Mouse (Mus musculus): ENCODE data around the gene Zfp277.

Gene Zfp277

GRCm38 (mm10) chr12:40445648-40446449 is at the start of gene Zfp277, which contains the start of gene Dock4:
TSS of gene Zfp277 (minus strand) at chr12:40445902.
TSS of gene Dock4 (plus strand) at chr12:40445952.
- peak; percentile 98 for DNase-seq

DNA sequence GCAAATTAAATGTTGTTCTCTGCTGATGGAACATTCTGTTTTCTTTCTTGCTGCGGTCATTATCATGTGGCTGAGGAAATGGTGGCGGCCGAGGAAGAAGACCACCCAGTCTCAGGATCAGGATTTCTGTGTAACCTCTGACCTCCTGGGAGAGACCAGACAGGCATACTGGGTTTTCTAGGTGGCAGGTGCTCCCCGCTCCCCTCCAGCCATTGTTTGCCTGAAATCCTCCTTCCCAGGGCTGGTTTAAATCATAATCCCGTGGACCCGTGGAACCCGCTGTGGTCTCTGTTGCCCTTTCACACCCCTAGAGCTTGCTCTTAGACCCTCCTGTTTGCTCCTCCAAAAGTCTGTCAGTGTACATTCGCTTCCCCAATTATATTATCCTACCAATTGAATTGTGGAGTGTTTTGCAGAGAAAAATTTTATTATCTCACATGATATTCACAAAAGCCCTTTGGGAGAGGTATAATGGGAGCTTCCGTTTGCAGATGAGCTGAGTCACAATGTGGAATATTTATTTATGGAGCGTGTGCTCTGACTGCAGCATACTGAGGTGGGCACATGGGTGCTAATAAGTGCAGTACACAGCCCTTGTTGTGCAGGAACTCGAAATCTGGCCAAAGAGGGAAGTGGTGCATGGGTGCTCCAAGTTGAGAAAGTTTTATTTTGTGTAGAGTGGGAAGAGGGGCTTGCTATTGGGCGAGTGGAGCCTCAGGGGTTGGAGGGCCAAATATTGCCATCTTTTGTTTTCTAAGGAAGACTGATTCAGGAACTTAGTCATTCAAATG is 40.5 kb upstream of the Zfp277 start:
- DNase-seq, result no peak

DNA sequence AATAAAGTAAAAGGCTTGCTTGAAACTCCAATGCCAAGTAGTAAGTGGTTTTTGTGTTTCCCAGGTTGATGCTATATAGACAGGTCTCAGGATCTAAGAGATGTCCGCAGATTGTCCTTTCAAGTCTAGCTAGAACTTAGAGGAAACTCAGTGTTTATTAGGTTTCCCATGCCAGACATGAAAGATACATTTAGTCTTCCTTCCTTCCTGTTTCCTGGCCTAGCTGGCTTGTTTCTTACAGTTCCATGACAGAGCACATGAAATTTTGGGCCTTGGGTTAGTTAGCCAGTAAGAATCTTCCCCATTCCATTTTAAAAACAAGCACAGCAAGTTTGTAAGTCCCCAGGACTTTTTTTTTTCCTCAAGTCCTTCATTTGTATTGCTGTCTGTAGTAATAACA is 39.5 kb upstream of the Zfp277 start:
- no peak for DNase-seq

- no peak for DNase-seq
Observed at GRCm38 (mm10) chr12:40484224-40484623, 38.5 kb upstream of the Zfp277 start.

GRCm38 (mm10) chr12:40477621-40478452 is 32.1 kb upstream of the Zfp277 start:
- no peak for DNase-seq

DNA sequence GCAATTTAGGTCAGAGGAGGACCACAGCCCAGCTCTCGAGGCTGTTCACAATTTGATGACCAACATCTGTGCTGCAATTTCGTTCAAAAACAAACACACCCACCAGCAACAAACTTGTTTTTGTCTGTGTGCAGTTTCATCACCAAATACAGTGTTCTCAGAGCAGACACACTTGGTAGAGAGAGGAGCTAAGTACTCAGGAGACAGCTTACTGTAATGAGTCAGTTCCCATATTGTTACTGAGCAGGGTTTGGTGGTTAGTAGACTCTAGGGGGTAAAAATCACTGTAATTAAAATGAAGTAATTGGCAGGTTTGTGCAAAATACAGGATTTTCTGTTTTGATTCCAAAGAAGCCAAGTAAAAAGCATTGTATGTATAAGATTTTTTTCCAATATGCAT is 28.0 kb upstream of the Zfp277 start:
- no peak for DNase-seq

DNA sequence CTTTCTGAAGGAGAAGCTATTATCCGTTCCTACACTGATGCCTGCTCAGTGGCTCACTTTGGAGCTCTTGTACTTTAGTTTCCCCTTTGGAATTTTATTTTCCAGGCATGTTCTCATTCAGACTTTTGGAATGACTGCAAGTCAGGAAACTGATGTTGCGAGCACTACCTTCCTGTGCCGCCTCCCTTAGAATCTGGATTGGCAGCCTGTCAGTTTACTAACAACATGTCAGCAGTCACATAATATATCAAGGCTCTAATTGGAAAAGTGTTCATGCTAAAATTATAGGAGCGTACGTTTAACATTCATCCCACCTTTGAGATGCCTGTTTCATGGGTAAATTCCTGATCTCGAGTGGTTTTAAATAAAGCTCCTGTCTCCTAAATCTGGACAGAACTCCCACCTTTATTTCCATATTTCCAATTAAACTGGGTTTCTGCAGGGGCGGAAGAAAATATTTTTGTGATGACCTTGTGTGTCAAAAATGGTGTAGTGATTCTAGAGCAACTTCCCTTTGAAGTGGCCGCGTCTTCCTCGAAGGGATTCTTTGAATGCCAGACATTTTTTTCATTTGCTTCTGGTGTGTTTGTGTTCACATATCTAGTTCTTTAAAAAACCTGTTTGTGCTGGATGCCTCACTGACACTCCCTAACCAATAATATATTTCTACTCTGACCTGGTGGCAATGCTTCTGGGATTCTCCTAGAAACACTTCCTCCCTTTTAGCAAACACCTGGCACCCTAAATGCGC is 26.1 kb upstream of the Zfp277 start:
- DNase-seq, result no peak

GRCm38 (mm10) chr12:40469009-40469408 is 23.3 kb upstream of the Zfp277 start:
- DNase-seq, result no peak

GRCm38 (mm10) chr12:40468235-40468634 is 22.5 kb upstream of the Zfp277 start:
- DNase-seq, result no peak

DNA sequence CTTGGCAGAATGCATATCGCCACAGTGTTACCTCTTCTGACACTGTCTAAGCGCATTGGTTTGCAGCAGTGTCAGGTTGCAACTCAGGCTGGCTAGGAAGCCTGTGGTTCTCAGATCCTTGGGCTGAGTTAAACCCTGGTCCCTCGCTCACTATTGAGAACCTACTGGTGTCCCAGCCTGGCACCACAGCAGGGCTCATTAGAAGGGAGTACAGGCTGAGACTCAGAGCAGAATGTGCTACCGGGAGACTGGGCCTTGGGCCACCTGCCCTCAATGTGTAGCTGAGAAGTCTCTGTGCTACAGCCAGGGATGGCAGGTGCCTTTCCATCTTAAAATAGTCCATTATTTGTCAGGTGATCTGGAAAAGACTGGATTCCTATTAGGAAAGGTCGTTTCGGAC is 18.6 kb upstream of the Zfp277 start:
- DNase-seq, result no peak

DNA sequence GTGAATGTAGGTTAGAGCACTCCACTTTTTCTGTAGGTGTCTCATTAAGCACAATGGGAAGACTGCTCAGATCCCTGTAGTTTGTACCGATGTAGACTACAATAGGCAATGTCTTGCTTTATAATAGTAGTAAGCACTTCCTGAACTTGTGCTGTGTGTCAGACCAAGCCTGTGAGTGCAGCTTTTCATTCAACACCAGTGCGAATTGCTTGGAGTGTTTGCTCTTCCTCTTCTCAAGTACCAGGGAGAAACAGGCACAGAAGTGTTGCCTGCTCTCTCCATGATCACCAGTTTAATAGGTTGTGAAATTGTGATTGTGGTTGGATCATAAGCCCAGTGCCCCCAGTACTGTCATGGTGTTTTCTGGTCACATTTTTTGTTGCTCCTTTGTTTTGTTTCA is 18.1 kb upstream of the Zfp277 start:
- DNase-seq, result no peak

GRCm38 (mm10) chr12:40462693-40463235 is 17.1 kb upstream of the Zfp277 start:
- no peak for DNase-seq

DNA sequence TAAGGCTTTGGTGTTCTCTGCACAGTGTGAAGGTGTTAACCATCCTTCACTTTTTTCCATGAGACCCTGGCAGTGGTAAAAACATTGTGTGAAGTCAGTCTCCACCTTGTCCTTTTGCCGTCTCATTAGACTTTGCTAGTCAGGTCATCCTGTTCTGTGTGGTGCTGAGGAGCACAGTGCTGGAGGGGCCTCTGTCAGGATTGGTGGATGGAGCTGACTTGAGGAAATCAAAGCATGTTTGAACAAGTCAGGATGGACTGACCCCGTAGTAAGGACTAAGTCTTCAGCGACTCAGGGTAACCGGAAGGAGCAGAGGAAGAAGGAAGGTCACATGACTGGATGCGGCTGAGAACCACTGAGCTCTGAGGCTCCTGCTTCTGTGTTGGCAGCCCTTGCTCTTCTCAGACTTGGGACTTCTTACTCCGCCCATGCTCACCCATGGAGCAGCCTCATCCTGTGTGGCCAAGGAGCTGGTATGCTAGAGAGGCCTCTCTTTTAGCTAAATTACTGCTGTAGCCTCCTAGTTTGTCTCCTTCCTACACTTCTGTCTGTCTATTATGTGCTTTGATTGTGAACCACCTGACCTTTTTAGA is 14.1 kb upstream of the Zfp277 start:
- no peak for DNase-seq

DNA sequence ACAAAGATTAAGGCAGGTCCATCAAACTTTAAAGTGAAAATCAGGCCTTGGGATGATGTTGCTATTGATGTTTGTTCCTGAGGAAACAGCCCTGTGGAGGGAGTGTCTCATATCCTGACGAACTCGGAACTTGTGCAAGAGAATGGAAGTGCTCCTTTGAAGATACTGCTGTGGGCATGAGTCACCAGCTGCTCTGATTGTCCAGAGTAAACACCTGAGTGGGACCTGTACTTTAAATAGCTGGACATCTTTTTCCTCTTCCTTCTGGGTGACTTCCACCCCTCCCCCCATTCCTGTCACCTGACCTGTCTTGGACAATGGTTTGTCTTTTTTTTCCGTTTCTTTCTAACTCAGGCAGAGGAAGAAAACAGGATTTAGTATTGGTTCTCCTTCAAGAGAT is 13.3 kb upstream of the Zfp277 start:
- DNase-seq, result no peak

- no peak for DNase-seq
Observed at GRCm38 (mm10) chr12:40456517-40456916, 10.8 kb upstream of the Zfp277 start.

DNA sequence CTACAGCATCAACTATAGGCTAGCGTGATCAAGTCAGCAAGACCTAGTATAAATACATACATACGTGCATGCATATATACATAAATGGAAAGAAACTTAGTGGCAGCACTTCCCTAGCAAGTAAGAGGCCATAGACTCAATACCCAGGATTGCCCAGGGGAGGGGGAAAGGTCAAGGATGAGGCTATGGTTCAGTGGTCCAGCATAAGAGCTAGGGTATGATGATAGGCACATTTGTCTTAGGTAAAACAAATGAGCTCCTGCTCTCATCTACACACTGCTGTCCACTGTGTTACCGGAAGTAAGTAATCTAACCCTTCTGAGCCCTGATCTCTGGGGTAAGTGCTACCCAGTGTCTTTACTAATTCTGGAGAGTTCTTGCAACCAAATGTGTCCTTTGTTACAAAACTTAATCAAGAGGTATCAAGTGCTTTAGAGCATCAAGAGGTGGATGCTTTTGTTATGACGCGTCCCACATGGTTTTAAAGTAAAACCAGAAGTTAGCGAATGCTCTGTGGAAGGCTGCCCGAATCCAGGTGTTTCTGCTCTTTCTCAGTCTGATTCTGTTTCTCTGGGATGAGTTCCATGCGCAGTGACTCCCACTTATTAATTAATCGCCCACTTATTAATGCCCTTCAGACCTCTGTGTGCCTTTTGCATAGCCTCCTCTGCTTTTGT is 3.6 kb upstream of the Zfp277 start:
- no peak for DNase-seq

GRCm38 (mm10) chr12:40447561-40448355 is 2.1 kb upstream of the Zfp277 start:
- DNase-seq, result no peak

- peak in 1 of 2 experiments; percentile 50 for DNase-seq
Observed at GRCm38 (mm10) chr12:40446450-40447381, 1.0 kb upstream of the Zfp277 start.

DNA sequence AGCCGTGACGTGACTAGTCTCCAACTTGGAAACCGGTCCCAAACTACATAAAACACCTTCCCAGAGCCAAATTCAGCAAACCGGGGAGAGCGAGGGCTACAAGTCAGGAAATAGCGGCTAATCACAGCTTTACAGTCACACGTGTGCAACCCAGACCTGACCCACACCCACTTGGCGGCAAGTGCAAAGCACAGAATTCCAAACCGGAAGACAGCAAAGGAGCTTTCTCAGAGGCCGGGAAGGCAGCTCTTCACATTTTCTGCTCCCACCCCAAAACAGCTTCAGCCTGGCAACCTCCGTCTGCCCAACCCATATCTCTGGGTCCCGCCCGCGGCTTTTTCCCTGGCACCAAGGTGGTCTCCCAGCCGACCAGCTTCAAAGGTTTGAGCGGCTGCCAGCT is 496 bp downstream of the Zfp277 start:
- no peak for DNase-seq

All from spleen, adult 18-20 months (tissue).